Mouse (Mus musculus) neural tube, embryonic 13.5 days (tissue): ENCODE measurements around the gene Itgbl1. TPM values are rescaled to one million over a fixed set of nuclear protein-coding genes. Genes with fewer than 3 reads are reported as not detected.
"Not testable (repeated sequence)": the region's sequence is repeated elsewhere in the genome, so short reads cannot be mapped to it uniquely, and the experiment has no call there.

Experiments
- ATAC-seq: fragments of 200-750 bp; cut with Nextera tagmentation; 2 replicates; pipeline ENCODE4 v1.8.0; 2017; ENCODE audit warnings: low read depth, mild to moderate bottlenecking, moderate TSS enrichment, moderate library complexity
- H3K27ac ChIP-seq: fragments of 300-500 bp; sonication (generic); replicated peaks from 2 replicates; pipeline ENCODE4 v1.5.1; 2015; ENCODE audit warnings: moderate library complexity, mild to moderate bottlenecking, inconsistent platforms
- H3K27me3 ChIP-seq: fragments of 300-500 bp; sonication (generic); 2 replicates; pipeline ENCODE4 v1.6.1; 2015; ENCODE audit warnings: mild to moderate bottlenecking, inconsistent platforms
- H3K36me3 ChIP-seq: fragments of 300-500 bp; sonication (generic); 2 replicates; pipeline ENCODE4 v1.6.1; 2015; ENCODE audit warnings: mild to moderate bottlenecking, inconsistent platforms
- H3K4me1 ChIP-seq: fragments of 300-500 bp; sonication (generic); replicated peaks from 2 replicates; pipeline ENCODE4 v1.6.1; 2015; ENCODE audit warnings: inconsistent platforms
- H3K4me2 ChIP-seq: fragments of 300-500 bp; sonication (generic); 2 replicates; pipeline ENCODE4 v1.6.1; 2015; ENCODE audit warnings: inconsistent platforms, mild to moderate bottlenecking, moderate library complexity
- H3K4me3 ChIP-seq: fragments of 300-500 bp; sonication (generic); 2 replicates; pipeline ENCODE4 v1.5.1; 2015; ENCODE audit warnings: mild to moderate bottlenecking, inconsistent platforms
- H3K9ac ChIP-seq: fragments of 300-500 bp; sonication (generic); 2 replicates; pipeline ENCODE4 v1.6.1; 2015; ENCODE audit warnings: moderate library complexity, mild to moderate bottlenecking, inconsistent platforms
- H3K9me3 ChIP-seq: fragments of 300-500 bp; sonication (generic); 2 replicates; pipeline ENCODE4 v1.6.1; 2016; ENCODE audit warnings: inconsistent platforms
- WGBS: fragments of 180-500 bp; shearing (Covaris S2); methylation state at CpG from one replicate; pipeline ENCODE4 v1.1.7; 2015; 5-methylcytosine and 5-hydroxymethylcytosine counted together
- polyA plus RNA-seq: library from polyadenylated mRNA; unstranded; fragments of >200 nt; fragmentation: Nextera tagmentation; extraction: Ambion mirVana; gene quantifications from 2 replicates; pipeline ENCODE4 v1.2.1, GENCODE M21; 2015

Itgbl1 gene
- polyA plus RNA-seq, result 3.2 and 3.3 TPM in 2 replicates

- 56% methylated on average over 7 of the region's 7 CpGs for WGBS
Measured at GRCm38 (mm10) chr14:123659921-123660385, at the start of gene Itgbl1. TSS of gene Itgbl1 (plus strand) at chr14:123659971.

GRCm38 (mm10) chr14:123622969-123623368, 36.8 kb upstream of the Itgbl1 start:
- Histone ChIP-seq H3K4me1 (peaks cover 20% of the 10 kb centered on the region), H3K27me3 (no peaks in the 10 kb centered on the region), H3K4me3 (no peak overlapping the region), H3K9ac (no peak overlapping the region), H3K36me3 (no peaks in the 10 kb centered on the region), H3K9me3 (no peaks in the 10 kb centered on the region), H3K4me2 (no peak overlapping the region), H3K27ac (0 out of 2 replicates have a peak overlapping the region, but pooled peaks have one; percentile 24)
- ATAC-seq, result no peak
- 15% methylated on average over 1 of the region's 1 CpGs for WGBS

More at GRCm38 (mm10) chr14:123659921-123660385, at the start of gene Itgbl1:
- H3K9ac ChIP-seq, result no peak within 1 kb of the TSS
- no peaks in the 10 kb centered on the region for H3K36me3 ChIP-seq
- no peak within 1 kb of the TSS for H3K4me2 ChIP-seq
- no peaks in the 10 kb centered on the region for H3K27me3 ChIP-seq
- no peak within 1 kb of the TSS for H3K27ac ChIP-seq
- no peaks in the 10 kb centered on the region for H3K9me3 ChIP-seq
- ATAC-seq, result no peak
- H3K4me1 ChIP-seq, result peaks cover 5% of the 10 kb centered on the region
- H3K4me3 ChIP-seq, result no peak within 1 kb of the TSS

- WGBS, result 2% methylated on average over 47 of the region's 47 CpGs
- H3K27me3 ChIP-seq, result no peaks in the 10 kb centered on the region
Measured at GRCm38 (mm10) chr14:123626501-123627179, 33.1 kb upstream of the Itgbl1 start, which contains the start of gene Nalcn. TSS of gene Nalcn (minus strand) at chr14:123627144.

GRCm38 (mm10) chr14:123627180-123627562, 32.6 kb upstream of the Itgbl1 start:
- Histone ChIP-seq H3K4me2 (peak overlapping the region; percentile 85), H3K36me3 (no peaks in the 10 kb centered on the region), H3K4me3 (peak overlapping the region; percentile 62), H3K4me1 (peaks cover 20% of the 10 kb centered on the region), H3K27me3 (no peaks in the 10 kb centered on the region), H3K9ac (peak overlapping the region; percentile 84), H3K27ac (peak overlapping the region; percentile 84), H3K9me3 (no peaks in the 10 kb centered on the region)
- WGBS, result 47% methylated on average over 3 of the region's 3 CpGs
- ATAC-seq, result no peak

More at GRCm38 (mm10) chr14:123626501-123627179, 33.1 kb upstream of the Itgbl1 start, which contains the start of gene Nalcn:
- peaks cover 20% of the 10 kb centered on the region for H3K4me1 ChIP-seq
- H3K27ac ChIP-seq, result peak within 1 kb of the TSS; percentile 84
- peak within 1 kb of the TSS; percentile 62 for H3K4me3 ChIP-seq
- no peaks in the 10 kb centered on the region for H3K36me3 ChIP-seq
- peak within 1 kb of the TSS; percentile 85 for H3K4me2 ChIP-seq
- peak; percentile 93 for ATAC-seq
- H3K9ac ChIP-seq, result peak within 1 kb of the TSS; percentile 84
- H3K9me3 ChIP-seq, result no peaks in the 10 kb centered on the region

GRCm38 (mm10) chr14:123661091-123661491, 1.3 kb downstream of the Itgbl1 start:
- Histone ChIP-seq H3K4me2 (peak overlapping the region; percentile 29), H3K27ac (no peak overlapping the region), H3K9ac (no peak overlapping the region), H3K27me3 (no peaks in the 10 kb centered on the region), H3K4me1 (peaks cover 5% of the 10 kb centered on the region), H3K9me3 (no peaks in the 10 kb centered on the region), H3K36me3 (no peaks in the 10 kb centered on the region), H3K4me3 (no peak overlapping the region)
- peak; percentile 63 for ATAC-seq
- WGBS, result 19% methylated on average over 20 of the region's 20 CpGs

GRCm38 (mm10) chr14:123662386-123662785, 2.6 kb downstream of the Itgbl1 start:
- no peaks in the 10 kb centered on the region for H3K9me3 ChIP-seq
- H3K4me3 ChIP-seq, result no peak overlapping the region
- H3K27ac ChIP-seq, result no peak overlapping the region
- H3K36me3 ChIP-seq, result no peaks in the 10 kb centered on the region
- H3K27me3 ChIP-seq, result no peaks in the 10 kb centered on the region
- no peak overlapping the region for H3K4me2 ChIP-seq
- no peak overlapping the region for H3K9ac ChIP-seq
- peaks cover 5% of the 10 kb centered on the region for H3K4me1 ChIP-seq
- ATAC-seq, result no peak
- 68% methylated on average over 1 of the region's 1 CpGs for WGBS

GRCm38 (mm10) chr14:123663206-123663605, 3.4 kb downstream of the Itgbl1 start:
- no peak overlapping the region for H3K4me3 ChIP-seq
- H3K4me2 ChIP-seq, result no peak overlapping the region
- no peak for ATAC-seq

GRCm38 (mm10) chr14:123664451-123664850, 4.7 kb downstream of the Itgbl1 start:
- H3K4me2 ChIP-seq, result no peak overlapping the region
- no peak overlapping the region for H3K27ac ChIP-seq
- H3K36me3 ChIP-seq, result no peaks in the 10 kb centered on the region
- no peak for ATAC-seq
- no peak overlapping the region for H3K9ac ChIP-seq
- no peak overlapping the region for H3K4me3 ChIP-seq
- peaks cover 5% of the 10 kb centered on the region for H3K4me1 ChIP-seq
- H3K9me3 ChIP-seq, result no peaks in the 10 kb centered on the region
- no peaks in the 10 kb centered on the region for H3K27me3 ChIP-seq

More at GRCm38 (mm10) chr14:123663206-123663605, 3.4 kb downstream of the Itgbl1 start:
- no peak overlapping the region for H3K27ac ChIP-seq
- H3K9me3 ChIP-seq, result no peaks in the 10 kb centered on the region
- H3K4me1 ChIP-seq, result peaks cover 5% of the 10 kb centered on the region
- no peaks in the 10 kb centered on the region for H3K36me3 ChIP-seq
- no peak overlapping the region for H3K9ac ChIP-seq
- no peaks in the 10 kb centered on the region for H3K27me3 ChIP-seq

GRCm38 (mm10) chr14:123671076-123671475, 11.3 kb downstream of the Itgbl1 start:
- WGBS, result 89% methylated on average over 21 of the region's 21 CpGs
- not testable (repeated sequence) for ATAC-seq, H3K4me2 ChIP-seq

GRCm38 (mm10) chr14:123678091-123678490, 18.3 kb downstream of the Itgbl1 start:
- Histone ChIP-seq H3K4me2 (no peak overlapping the region), H3K36me3 (no peaks in the 10 kb centered on the region), H3K27ac (no peak overlapping the region), H3K9ac (no peak overlapping the region), H3K27me3 (no peaks in the 10 kb centered on the region), H3K9me3 (no peaks in the 10 kb centered on the region), H3K4me3 (no peak overlapping the region), H3K4me1 (no peaks in the 10 kb centered on the region)
- ATAC-seq, result no peak
- WGBS, result 69% methylated on average over 2 of the region's 2 CpGs

More at GRCm38 (mm10) chr14:123671076-123671475, 11.3 kb downstream of the Itgbl1 start:
- H3K4me3 ChIP-seq, H3K9ac ChIP-seq, H3K27ac ChIP-seq, H3K9me3 ChIP-seq, H3K27me3 ChIP-seq, H3K4me1 ChIP-seq, H3K36me3 ChIP-seq: not testable (repeated sequence)

GRCm38 (mm10) chr14:123714751-123715150, 55.0 kb downstream of the Itgbl1 start:
- Histone ChIP-seq H3K4me2 (no peak overlapping the region), H3K4me3 (no peak overlapping the region), H3K27ac (no peak overlapping the region), H3K9ac (no peak overlapping the region), H3K27me3 (no peaks in the 10 kb centered on the region), H3K9me3 (no peaks in the 10 kb centered on the region), H3K36me3 (no peaks in the 10 kb centered on the region), H3K4me1 (no peaks in the 10 kb centered on the region)
- no peak for ATAC-seq

- no peaks in the 10 kb centered on the region for H3K4me1 ChIP-seq
- ATAC-seq, result no peak
- no peak overlapping the region for H3K4me3 ChIP-seq
- H3K36me3 ChIP-seq, result no peaks in the 10 kb centered on the region
- H3K4me2 ChIP-seq, result no peak overlapping the region
- H3K27me3 ChIP-seq, result no peaks in the 10 kb centered on the region
- H3K9ac ChIP-seq, result no peak overlapping the region
- H3K27ac ChIP-seq, result no peak overlapping the region
- 75% methylated on average over 1 of the region's 1 CpGs for WGBS
- H3K9me3 ChIP-seq, result no peaks in the 10 kb centered on the region
Measured at GRCm38 (mm10) chr14:123742055-123742454, 82.3 kb downstream of the Itgbl1 start.

- no peak for ATAC-seq
- Histone ChIP-seq H3K27me3 (no peaks in the 10 kb centered on the region), H3K36me3 (no peaks in the 10 kb centered on the region), H3K9ac (no peak overlapping the region), H3K27ac (no peak overlapping the region), H3K4me3 (no peak overlapping the region), H3K4me1 (no peaks in the 10 kb centered on the region), H3K9me3 (no peaks in the 10 kb centered on the region), H3K4me2 (no peak overlapping the region)
- WGBS, result 71% methylated on average over 1 of the region's 1 CpGs
Measured at GRCm38 (mm10) chr14:123751017-123751416, 91.2 kb downstream of the Itgbl1 start.
